Mouse (Mus musculus): ENCODE measurements at regions not wholly inside any gene's neighbourhood (a gene's known extent, or its start where the extent isn't known, plus 50 kb on each side); places are given as distances from the start of the nearest gene placed in this dataset.

DNA sequence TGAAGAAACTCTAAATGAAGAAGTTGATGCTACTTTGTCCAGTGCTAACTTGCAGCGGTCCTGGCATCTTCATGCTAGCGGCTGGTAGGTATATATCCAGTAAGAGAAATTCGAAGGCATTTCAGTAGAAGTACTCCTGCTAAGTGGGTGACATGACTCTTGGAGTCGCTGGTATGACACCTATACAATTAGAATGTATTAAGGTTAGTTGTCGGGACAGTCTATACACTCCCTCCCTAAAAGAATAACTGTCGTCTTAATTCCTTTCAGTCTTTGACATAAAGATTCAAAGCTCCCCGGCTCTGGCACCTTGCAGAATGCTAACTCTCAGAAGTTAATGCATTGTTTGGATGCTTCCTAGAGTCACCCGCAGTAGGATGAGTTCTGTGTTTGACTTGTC lies 70.1 kb downstream of the Sox4 start:
- WGBS: 39% methylated on average over 8 of the region's 8 CpGs

DNA sequence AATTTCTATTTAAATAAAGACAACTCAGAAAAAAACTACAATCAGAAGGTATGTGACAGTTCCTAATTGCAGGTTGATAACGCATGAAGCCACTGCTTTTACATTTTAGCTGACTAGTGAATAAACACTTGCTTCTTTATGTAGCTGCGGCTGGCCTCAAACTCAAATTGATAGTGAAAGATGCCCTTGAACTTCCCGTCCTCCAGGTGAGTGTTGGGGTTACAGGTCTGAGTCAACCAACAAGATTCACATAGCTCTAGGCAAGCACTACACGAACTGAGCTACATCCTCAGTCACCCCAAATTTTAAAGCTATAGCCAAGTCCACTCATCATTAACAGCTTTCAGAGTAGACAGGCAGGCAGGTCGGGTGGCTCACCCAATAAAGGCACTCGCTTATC lies 72.6 kb downstream of the Sox4 start:
- Histone ChIP-seq H3K9me3 (replicated peaks; ENCODE audit: low read length) (no peaks in the 10 kb centered on the region), H3K4me3 (replicated peaks; ENCODE audit: low read depth, low read length) (no peak overlapping the region), H3K27me3 (ENCODE audit: insufficient read depth, low read length) (no peaks in the 10 kb centered on the region), H3K4me1 (replicated peaks; ENCODE audit: insufficient read depth, low read length) (peaks cover 6% of the 10 kb centered on the region), H3K27ac (no peak overlapping the region), H3K4me2 (ENCODE audit: low read length) (peak overlapping the region; percentile 24; the same call in 1 of the 2 replicates), H3K36me3 (ENCODE audit: insufficient read depth, low read length) (no peaks in the 10 kb centered on the region), H3K9ac (ENCODE audit: low read depth, low read length) (no peak overlapping the region)
- no peak for DNase-seq (ENCODE audit: low spot score)
- no peak for TF ChIP-seq CTCF (IDR thresholded peaks at IDR 0.05; ENCODE audit: low read depth)
- WGBS: 59% methylated on average over 6 of the region's 6 CpGs
- ATAC-seq (replicated peaks; ENCODE audit: low FRiP score, low read depth): no peak

More for the DNA sequence above, 70.1 kb downstream of the Sox4 start:
- peak overlapping the region; percentile 50; the same call in 1 of the 2 replicates for H3K4me3 ChIP-seq (replicated peaks; ENCODE audit: low read depth, low read length)
- no peaks in the 10 kb centered on the region for H3K9me3 ChIP-seq (replicated peaks; ENCODE audit: low read length)
- no peak for DNase-seq (ENCODE audit: low spot score)
- peak overlapping the region; percentile 71 for H3K4me2 ChIP-seq (ENCODE audit: low read length)
- no peak for ATAC-seq (replicated peaks; ENCODE audit: low FRiP score, low read depth)
- H3K36me3 ChIP-seq (ENCODE audit: insufficient read depth, low read length): no peaks in the 10 kb centered on the region
- no peaks in the 10 kb centered on the region for H3K27me3 ChIP-seq (ENCODE audit: insufficient read depth, low read length)
- TF ChIP-seq CTCF (IDR thresholded peaks at IDR 0.05; ENCODE audit: low read depth): no peak
- H3K9ac ChIP-seq (ENCODE audit: low read depth, low read length): no peak overlapping the region
- H3K4me1 ChIP-seq (replicated peaks; ENCODE audit: insufficient read depth, low read length): peaks cover 6% of the 10 kb centered on the region
- H3K27ac ChIP-seq: no peak overlapping the region

DNA sequence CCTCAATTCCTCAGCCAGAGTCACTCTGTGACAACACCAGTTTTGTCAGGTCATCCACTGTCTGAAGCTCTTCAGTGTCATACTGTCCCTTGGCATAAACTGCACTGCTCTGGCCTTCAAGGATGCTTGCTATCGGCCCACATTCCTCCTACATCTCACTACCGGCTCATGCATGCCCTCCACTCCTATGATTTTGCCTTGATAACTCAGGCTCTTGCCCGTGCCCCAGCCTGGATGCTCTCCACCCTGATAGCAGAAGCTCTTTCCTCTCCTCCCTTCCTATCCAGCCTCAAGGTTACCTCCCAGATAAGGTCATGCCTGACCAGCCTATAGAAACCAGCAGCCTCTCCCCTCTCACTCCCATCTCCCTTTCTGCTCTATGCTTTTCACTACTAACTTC lies 74.8 kb downstream of the Sox4 start:
- Histone ChIP-seq H3K4me3 (replicated peaks; ENCODE audit: low read depth, low read length) (no peak overlapping the region), H3K9me3 (replicated peaks; ENCODE audit: low read length) (no peaks in the 10 kb centered on the region), H3K4me1 (replicated peaks; ENCODE audit: insufficient read depth, low read length) (no peaks in the 10 kb centered on the region; the same call in 1 of the 2 replicates), H3K27me3 (ENCODE audit: insufficient read depth, low read length) (no peaks in the 10 kb centered on the region), H3K36me3 (ENCODE audit: insufficient read depth, low read length) (no peaks in the 10 kb centered on the region), H3K27ac (no peak overlapping the region), H3K9ac (ENCODE audit: low read depth, low read length) (no peak overlapping the region), H3K4me2 (ENCODE audit: low read length) (no peak overlapping the region)
- ATAC-seq (replicated peaks; ENCODE audit: low FRiP score, low read depth) (no peak), DNase-seq (ENCODE audit: low spot score) (peak; percentile 38)
- TF ChIP-seq CTCF (IDR thresholded peaks at IDR 0.05; ENCODE audit: low read depth): no peak
- WGBS: 38% methylated on average over 3 of the region's 3 CpGs

DNA sequence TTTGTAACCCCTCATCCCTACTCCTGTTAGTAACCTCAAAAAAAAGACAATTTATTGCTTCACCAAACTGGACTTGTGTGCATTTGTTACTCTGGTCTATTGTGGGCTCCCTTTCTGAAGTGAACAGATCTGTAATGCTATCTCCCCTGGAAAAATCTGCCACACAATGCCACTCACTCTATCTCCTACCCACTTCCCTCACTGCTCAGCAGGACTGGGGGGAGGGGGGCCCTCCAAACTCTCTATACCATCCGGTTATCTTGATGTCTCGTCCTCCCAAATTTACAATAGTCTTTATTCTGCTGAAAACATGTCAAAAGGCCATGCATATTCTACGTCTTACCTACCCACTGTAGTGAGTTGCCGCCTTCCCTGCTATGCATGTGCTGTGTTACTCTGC lies 76.7 kb downstream of the Sox4 start:
- Histone ChIP-seq H3K27me3 (ENCODE audit: insufficient read depth, low read length) (no peaks in the 10 kb centered on the region), H3K27ac (no peak overlapping the region), H3K9ac (ENCODE audit: low read depth, low read length) (no peak overlapping the region), H3K4me3 (replicated peaks; ENCODE audit: low read depth, low read length) (no peak overlapping the region), H3K9me3 (replicated peaks; ENCODE audit: low read length) (no peaks in the 10 kb centered on the region), H3K36me3 (ENCODE audit: insufficient read depth, low read length) (no peaks in the 10 kb centered on the region), H3K4me1 (replicated peaks; ENCODE audit: insufficient read depth, low read length) (no peaks in the 10 kb centered on the region; the same call in 1 of the 2 replicates), H3K4me2 (ENCODE audit: low read length) (no peak overlapping the region)
- 74% methylated on average over 4 of the region's 4 CpGs for WGBS
- no peak for DNase-seq (ENCODE audit: low spot score)
- no peak for TF ChIP-seq CTCF (IDR thresholded peaks at IDR 0.05; ENCODE audit: low read depth)
- ATAC-seq (replicated peaks; ENCODE audit: low FRiP score, low read depth): no peak

DNA sequence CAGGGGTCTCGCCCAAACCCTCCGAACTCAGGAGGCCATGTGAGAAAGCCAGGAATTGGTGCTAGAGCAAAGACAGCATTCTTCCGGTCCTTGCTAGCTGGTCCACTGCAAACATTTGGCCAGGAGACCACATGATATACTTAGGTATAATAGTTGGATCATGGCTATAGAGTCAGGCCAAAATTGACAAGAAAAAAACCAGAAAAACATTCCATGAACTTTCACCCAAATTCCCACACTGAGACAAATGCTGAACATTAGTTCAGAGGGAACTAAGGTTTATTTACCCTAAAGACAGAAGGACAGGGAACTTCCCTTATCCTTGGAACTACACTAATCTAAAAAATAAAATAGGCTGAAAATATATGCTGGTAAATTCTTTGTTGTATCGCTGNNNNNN lies 82.8 kb downstream of the Sox4 start:
- TF ChIP-seq CTCF (IDR thresholded peaks at IDR 0.05; ENCODE audit: low read depth): no peak
- DNase-seq (ENCODE audit: low spot score) (no peak), ATAC-seq (replicated peaks; ENCODE audit: low FRiP score, low read depth) (no peak)
- no peak overlapping the region for H3K27ac ChIP-seq
- WGBS: 95% methylated on average over 4 of the region's 4 CpGs
- H3K27me3 ChIP-seq (ENCODE audit: insufficient read depth, low read length): no peaks in the 10 kb centered on the region
- no peak overlapping the region for H3K9ac ChIP-seq (ENCODE audit: low read depth, low read length)
- no peak overlapping the region for H3K4me3 ChIP-seq (replicated peaks; ENCODE audit: low read depth, low read length)
- H3K9me3 ChIP-seq (replicated peaks; ENCODE audit: low read length): no peaks in the 10 kb centered on the region
- no peak overlapping the region for H3K4me2 ChIP-seq (ENCODE audit: low read length)
- H3K36me3 ChIP-seq (ENCODE audit: insufficient read depth, low read length): no peaks in the 10 kb centered on the region
- H3K4me1 ChIP-seq (replicated peaks; ENCODE audit: insufficient read depth, low read length): no peaks in the 10 kb centered on the region

DNA sequence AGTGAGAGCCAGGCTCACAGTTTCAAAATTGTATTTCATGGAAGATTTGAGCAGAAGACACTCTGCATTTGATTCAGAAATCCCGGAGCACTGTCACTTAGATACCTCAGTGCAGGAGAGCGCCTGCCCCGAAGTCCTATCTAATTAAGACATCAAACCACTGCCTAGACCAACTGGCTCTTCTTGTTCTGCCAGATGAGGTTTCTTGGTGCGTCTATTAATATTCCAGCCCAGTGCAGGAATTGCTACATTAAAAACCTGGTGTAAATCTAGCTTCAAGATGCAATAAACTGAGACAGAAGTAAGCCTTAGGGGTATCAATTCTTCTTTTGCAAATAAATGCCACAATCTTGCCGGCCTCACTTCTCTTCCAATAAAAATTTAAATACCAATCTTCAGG lies 86.3 kb downstream of the Sox4 start:
- TF ChIP-seq CTCF (IDR thresholded peaks at IDR 0.05; ENCODE audit: low read depth): no peak
- DNase-seq (ENCODE audit: low spot score): no peak
- Histone ChIP-seq H3K4me1 (replicated peaks; ENCODE audit: insufficient read depth, low read length) (no peaks in the 10 kb centered on the region), H3K9me3 (replicated peaks; ENCODE audit: low read length) (no peaks in the 10 kb centered on the region), H3K9ac (ENCODE audit: low read depth, low read length) (no peak overlapping the region), H3K27me3 (ENCODE audit: insufficient read depth, low read length) (no peaks in the 10 kb centered on the region), H3K27ac (0 out of 2 replicates have a peak overlapping the region, but pooled peaks have one; percentile 31), H3K4me3 (replicated peaks; ENCODE audit: low read depth, low read length) (no peak overlapping the region), H3K4me2 (ENCODE audit: low read length) (no peak overlapping the region), H3K36me3 (ENCODE audit: insufficient read depth, low read length) (no peaks in the 10 kb centered on the region)
- WGBS: 55% methylated on average over 5 of the region's 5 CpGs
- ATAC-seq (replicated peaks; ENCODE audit: low FRiP score, low read depth): no peak

DNA sequence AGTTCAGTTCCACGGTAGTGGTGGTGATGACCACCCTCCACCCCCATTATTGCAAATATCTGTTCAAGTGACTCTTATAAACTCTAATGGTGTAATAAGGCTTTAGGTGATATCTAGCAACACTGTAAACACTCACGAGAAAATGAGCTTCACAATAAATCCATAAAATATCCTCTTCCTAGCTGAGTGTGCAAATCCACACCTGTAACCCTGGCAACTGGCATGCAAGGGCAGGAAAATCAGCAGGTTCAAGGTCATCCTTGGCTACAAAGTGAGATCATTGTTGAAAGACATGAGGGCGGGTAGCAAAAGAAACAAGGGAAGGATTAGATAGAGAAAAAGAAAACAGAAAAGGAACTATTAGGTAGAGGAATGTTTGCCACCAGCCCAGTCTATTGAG lies 86.8 kb downstream of the Sox4 start:
- Histone ChIP-seq H3K9me3 (replicated peaks; ENCODE audit: low read length) (no peaks in the 10 kb centered on the region), H3K9ac (ENCODE audit: low read depth, low read length) (no peak overlapping the region), H3K4me2 (ENCODE audit: low read length) (no peak overlapping the region), H3K27ac (no peak overlapping the region), H3K4me3 (replicated peaks; ENCODE audit: low read depth, low read length) (no peak overlapping the region), H3K4me1 (replicated peaks; ENCODE audit: insufficient read depth, low read length) (no peaks in the 10 kb centered on the region), H3K27me3 (ENCODE audit: insufficient read depth, low read length) (no peaks in the 10 kb centered on the region), H3K36me3 (ENCODE audit: insufficient read depth, low read length) (no peaks in the 10 kb centered on the region)
- DNase-seq (ENCODE audit: low spot score): no peak
- no peak for TF ChIP-seq CTCF (IDR thresholded peaks at IDR 0.05; ENCODE audit: low read depth)
- WGBS: 84% methylated on average over 3 of the region's 3 CpGs
- ATAC-seq (replicated peaks; ENCODE audit: low FRiP score, low read depth): no peak
